Mouse (Mus musculus) G1E (cell line): ENCODE results near the gene Mlxip.

ENCODE experiments used
- CTCF ChIP-seq: IDR thresholded peaks from 2 replicates; pipeline ENCODE4 v1.5.1; 2012; ENCODE audit warnings: low read depth, low read length, inconsistent platforms, mixed read lengths
- GATA2 ChIP-seq: IDR thresholded peaks from 2 replicates; pipeline ENCODE4 v1.6.1; 2012; ENCODE audit warnings: low read depth, low read length, inconsistent platforms, borderline replicate concordance

DNA sequence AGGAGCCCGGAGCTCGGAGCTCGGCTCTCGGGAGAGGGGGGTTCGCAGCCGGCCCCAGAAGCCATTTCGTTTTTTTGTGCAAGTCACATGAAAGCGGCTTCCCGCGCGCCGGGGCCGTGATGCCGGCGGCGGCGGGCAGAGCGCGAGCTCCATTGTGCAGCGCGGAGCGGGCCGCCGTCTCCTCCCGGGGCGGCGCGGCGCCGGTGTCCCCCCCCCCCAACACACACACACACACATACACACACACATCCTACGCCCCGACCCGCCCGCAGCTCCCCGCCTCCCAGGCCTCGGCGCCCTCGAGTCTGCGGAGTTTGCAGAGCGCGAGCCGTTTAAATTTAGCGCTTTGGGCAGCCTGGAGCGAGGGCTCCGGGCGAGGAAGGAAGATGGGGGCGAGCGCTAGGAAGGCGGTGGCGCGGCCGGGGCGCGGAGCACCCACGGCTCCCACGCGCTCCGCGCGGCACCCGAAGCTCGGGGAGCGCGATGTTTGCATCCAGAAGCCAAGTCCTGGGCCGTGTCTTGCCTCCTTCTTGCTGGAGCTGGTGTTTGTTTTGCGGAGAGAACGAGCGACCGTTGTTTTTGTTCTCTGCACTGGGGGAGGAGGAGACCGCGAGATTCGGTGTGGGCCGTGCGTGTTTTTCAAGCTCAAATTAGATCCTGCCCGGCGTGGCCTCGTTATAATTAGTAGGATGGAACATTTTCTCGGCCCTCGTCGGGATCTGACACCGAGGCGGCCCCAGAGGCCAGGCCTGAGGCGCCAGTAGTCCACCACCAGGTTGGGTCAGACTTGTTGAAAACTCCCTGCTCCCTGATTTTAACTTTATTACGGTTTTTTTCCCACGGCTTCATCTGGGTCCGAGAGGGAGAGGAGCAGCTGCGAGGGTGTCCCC is 49.4 kb upstream of the Mlxip start:
- TF ChIP-seq CTCF (no peak), GATA2 (no peak)
